Mouse (Mus musculus): ENCODE measurements around the gene Hoxc8. TPM values are rescaled to one million over a fixed set of nuclear protein-coding genes. Genes with fewer than 3 reads are reported as not detected.
A peak's percentile ranks its signal among the peaks of the same experiment; 100 is the strongest.

Hoxc8 gene
- total and polyA plus RNA-seq, 3 experiments = 0.31 to 1.7 TPM; not detected in 1

GRCm38 (mm10) chr15:102959663-102960191, 30.7 kb upstream of the Hoxc8 start:
- Histone ChIP-seq H3K4me1 (ENCODE audit: control insufficient read depth in 1 of 2, insufficient read depth in 2 of 2, low read length in 2 of 2) (no peaks in the 10 kb centered on the region), H3K9ac (ENCODE audit: control insufficient read depth, low read depth, low read length, poor library complexity, severe bottlenecking) (no peak overlapping the region), H3K9me3 (replicated peaks; ENCODE audit: insufficient read depth, low read length) (no peaks in the 10 kb centered on the region), H3K4me3 (ENCODE audit: control insufficient read depth in 1 of 2, insufficient read depth in 1 of 2, low read depth in 2 of 2, low read length in 2 of 2) (no peak overlapping the region), H3K27me3 (ENCODE audit: control insufficient read depth in 1 of 2, insufficient read depth in 2 of 2, low read length in 2 of 2) (peaks cover 29 to 54% of the 10 kb centered on the region in 2 experiments), H3K79me2 (ENCODE audit: control insufficient read depth, insufficient read depth, low read length, poor library complexity) (no peaks in the 10 kb centered on the region), H3K27ac (ENCODE audit: control insufficient read depth, low read depth, low read length) (no peak overlapping the region), H3K36me3 (ENCODE audit: control insufficient read depth in 1 of 2, insufficient read depth in 2 of 2, low read length in 2 of 2) (no peaks in the 10 kb centered on the region)
- DNase-seq (ENCODE audit: low read depth, low spot score) = no peak
- TF ChIP-seq EP300 (IDR thresholded peaks at IDR 0.05; ENCODE audit: low read depth in 1 of 2, low read length in 2 of 2) = no peak
- TF ChIP-seq TBP (IDR thresholded peaks at IDR 0.05; ENCODE audit: low read depth, low read length) = no peak
- no peak for TF ChIP-seq CTCF (IDR thresholded peaks at IDR 0.05 in 2 of 3, conservative IDR thresholded peaks at IDR 0.05 in 1 of 3; ENCODE audit: control insufficient read depth in 1 of 3, insufficient read depth in 1 of 3, low read depth in 2 of 3, low read length in 3 of 3, poor library complexity in 1 of 3, severe bottlenecking in 1 of 3)
- TF ChIP-seq CHD1 (IDR thresholded peaks at IDR 0.05; ENCODE audit: low read depth, low read length) = no peak
- TF ChIP-seq ZNF384 (IDR thresholded peaks at IDR 0.05; ENCODE audit: low read depth, low read length) = no peak
- no peak for TF ChIP-seq HCFC1 (IDR thresholded peaks at IDR 0.05; ENCODE audit: low read depth, low read length)
- TF ChIP-seq BHLHE40 (IDR thresholded peaks at IDR 0.05; ENCODE audit: borderline replicate concordance, low read depth, low read length) = no peak
- TF ChIP-seq ZMIZ1 (IDR thresholded peaks at IDR 0.05; ENCODE audit: low read depth, low read length) = no peak
- no peak for TF ChIP-seq NELFE (IDR thresholded peaks at IDR 0.05; ENCODE audit: low read depth, low read length)
- no peak for TF ChIP-seq ZC3H11A (IDR thresholded peaks at IDR 0.05; ENCODE audit: low read depth, low read length)
- no peak for TF ChIP-seq USF2 (IDR thresholded peaks at IDR 0.05; ENCODE audit: borderline replicate concordance in 1 of 2, insufficient read depth in 1 of 2, low read depth in 1 of 2, low read length in 2 of 2)
- no peak for TF ChIP-seq SMC3 (IDR thresholded peaks at IDR 0.05; ENCODE audit: low read depth, low read length)
- TF ChIP-seq KAT2A (conservative IDR thresholded peaks at IDR 0.05; ENCODE audit: low read depth, low read length) = no peak
- no peak for TF ChIP-seq MYB (IDR thresholded peaks at IDR 0.05; ENCODE audit: low read depth, low read length)

- H3K79me2 ChIP-seq (ENCODE audit: control insufficient read depth, insufficient read depth, low read length, poor library complexity) = peaks cover under 1% of the 10 kb centered on the region
- no peak for DNase-seq (ENCODE audit: low read depth, low spot score)
- no peak overlapping the region for H3K27ac ChIP-seq (ENCODE audit: control insufficient read depth, low read depth, low read length)
- no peak overlapping the region for H3K9ac ChIP-seq (ENCODE audit: control insufficient read depth, low read depth, low read length, poor library complexity, severe bottlenecking)
- no peaks in the 10 kb centered on the region; a peak in 2 of 4 replicates for H3K36me3 ChIP-seq (ENCODE audit: control insufficient read depth in 1 of 2, insufficient read depth in 2 of 2, low read length in 2 of 2)
- H3K9me3 ChIP-seq (replicated peaks; ENCODE audit: insufficient read depth, low read length) = no peaks in the 10 kb centered on the region
- TF ChIP-seq SMC3 (IDR thresholded peaks at IDR 0.05; ENCODE audit: low read depth, low read length) = peak; percentile 3; the same call in 1 of the 2 replicates
- TF ChIP-seq MYB (IDR thresholded peaks at IDR 0.05; ENCODE audit: low read depth, low read length) = no peak
- no peak for TF ChIP-seq JUND (IDR thresholded peaks at IDR 0.05; ENCODE audit: low read depth, low read length)
- no peak for TF ChIP-seq CHD2 (IDR thresholded peaks at IDR 0.05; ENCODE audit: low read length)
- no peak for TF ChIP-seq HCFC1 (IDR thresholded peaks at IDR 0.05; ENCODE audit: low read depth, low read length)
- no peak for TF ChIP-seq MYC (IDR thresholded peaks at IDR 0.05; ENCODE audit: low read depth, low read length)
- no peak for TF ChIP-seq TAL1 (IDR thresholded peaks at IDR 0.05; ENCODE audit: low read length)
- no peak for TF ChIP-seq CHD1 (IDR thresholded peaks at IDR 0.05; ENCODE audit: low read depth, low read length)
- TF ChIP-seq KAT2A (conservative IDR thresholded peaks at IDR 0.05; ENCODE audit: low read depth, low read length) = no peak
- 0 out of 2 replicates have a peak, but pooled peaks have one; percentile 3 for TF ChIP-seq ZC3H11A (IDR thresholded peaks at IDR 0.05; ENCODE audit: low read depth, low read length)
- no peak for TF ChIP-seq MAX (IDR thresholded peaks at IDR 0.05; ENCODE audit: low read length)
- no peak for TF ChIP-seq ELF1 (IDR thresholded peaks at IDR 0.05; ENCODE audit: low read depth, low read length)
- no peak for TF ChIP-seq POLR2A (IDR thresholded peaks at IDR 0.05; ENCODE audit: control insufficient read depth in 1 of 2, insufficient read depth in 1 of 2, low read depth in 1 of 2, low read length in 2 of 2, poor library complexity in 1 of 2)
- no peak for TF ChIP-seq BHLHE40 (IDR thresholded peaks at IDR 0.05; ENCODE audit: borderline replicate concordance, low read depth, low read length)
- 0 out of 2 replicates have a peak, but pooled peaks have one; percentile 6 for TF ChIP-seq TCF12 (IDR thresholded peaks at IDR 0.05; ENCODE audit: low read depth, low read length)
- TF ChIP-seq ZMIZ1 (IDR thresholded peaks at IDR 0.05; ENCODE audit: low read depth, low read length) = no peak
- TF ChIP-seq GATA1 (IDR thresholded peaks at IDR 0.05; ENCODE audit: low read depth, low read length) = no peak
- TF ChIP-seq USF1 (IDR thresholded peaks at IDR 0.05; ENCODE audit: low read depth, low read length) = no peak
- TF ChIP-seq MAZ (IDR thresholded peaks at IDR 0.05; ENCODE audit: low read depth, low read length) = no peak
- TF ChIP-seq POLR2AphosphoS2 (IDR thresholded peaks at IDR 0.05; ENCODE audit: low read length) = no peak
- no peak for TF ChIP-seq ZNF384 (IDR thresholded peaks at IDR 0.05; ENCODE audit: low read depth, low read length)
- TF ChIP-seq POLR2AphosphoS5 (IDR thresholded peaks at IDR 0.05; ENCODE audit: borderline replicate concordance, low read depth, low read length) = no peak
- no peak overlapping the region; a peak in 1 of 4 replicates for H3K4me3 ChIP-seq (ENCODE audit: control insufficient read depth in 1 of 2, insufficient read depth in 1 of 2, low read depth in 2 of 2, low read length in 2 of 2)
- peaks cover 29 to 52% of the 10 kb centered on the region in 2 experiments for H3K27me3 ChIP-seq (ENCODE audit: control insufficient read depth in 1 of 2, insufficient read depth in 2 of 2, low read length in 2 of 2)
- H3K4me1 ChIP-seq (ENCODE audit: control insufficient read depth in 1 of 2, insufficient read depth in 2 of 2, low read length in 2 of 2) = 0 out of 4 replicates have a peak, but pooled peaks cover 0 to 4% of the 10 kb centered on the region in 2 experiments
Observed at GRCm38 (mm10) chr15:102961728-102962127, 28.7 kb upstream of the Hoxc8 start.
